Mouse (Mus musculus) liver (tissue): ENCODE measurements at regions not wholly inside any gene's neighbourhood (a gene's known extent, or its start where the extent isn't known, plus 50 kb on each side); places are given as distances from the start of the nearest gene placed in this dataset.

Source experiments
- DNase-seq: peaks from one replicate; pipeline ENCODE4 v3.0.0-alpha.2; 2020; ENCODE audit warnings: mixed read lengths

DNA sequence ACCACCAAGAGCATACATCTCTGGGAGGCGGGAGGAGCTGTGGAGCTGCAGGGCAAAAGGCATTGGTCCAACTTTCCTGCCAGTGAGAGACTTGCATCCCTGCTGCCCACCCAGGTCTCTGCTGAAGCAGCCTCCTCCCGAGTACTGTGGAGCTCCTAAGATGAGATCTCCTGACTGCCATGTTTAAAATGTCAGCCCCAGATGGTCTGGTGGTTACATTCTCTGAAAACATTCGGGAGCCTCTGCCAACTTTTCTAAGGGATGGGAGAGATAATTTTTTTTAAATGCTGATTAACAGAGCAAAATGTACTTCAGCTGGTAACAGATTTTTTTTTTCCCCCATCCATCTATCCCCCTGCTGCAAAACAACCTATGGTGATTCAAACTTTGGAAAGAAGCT lies 88.4 kb upstream of the Opcml start:
- DNase-seq: no peak

DNA sequence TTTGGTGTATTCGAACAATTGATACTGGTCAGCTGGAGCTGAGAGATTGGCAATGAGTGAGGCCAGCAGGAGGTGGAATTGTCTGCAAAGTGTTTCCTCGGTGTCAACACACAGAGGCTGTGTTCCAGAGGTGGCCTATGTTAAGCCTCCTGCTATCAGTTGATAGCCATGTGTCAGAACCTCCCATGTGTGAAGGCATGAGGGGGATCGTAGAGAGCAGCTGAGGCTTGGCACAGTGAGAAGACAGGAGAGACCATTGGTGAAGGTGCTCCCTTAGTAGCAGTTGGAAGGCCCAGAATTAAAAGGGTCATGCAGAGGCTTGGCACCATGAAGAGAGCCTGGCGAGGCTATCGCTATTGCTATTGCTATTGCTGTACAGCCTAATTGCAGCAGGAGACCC lies 86.6 kb upstream of the Opcml start:
- DNase-seq: no peak

DNA sequence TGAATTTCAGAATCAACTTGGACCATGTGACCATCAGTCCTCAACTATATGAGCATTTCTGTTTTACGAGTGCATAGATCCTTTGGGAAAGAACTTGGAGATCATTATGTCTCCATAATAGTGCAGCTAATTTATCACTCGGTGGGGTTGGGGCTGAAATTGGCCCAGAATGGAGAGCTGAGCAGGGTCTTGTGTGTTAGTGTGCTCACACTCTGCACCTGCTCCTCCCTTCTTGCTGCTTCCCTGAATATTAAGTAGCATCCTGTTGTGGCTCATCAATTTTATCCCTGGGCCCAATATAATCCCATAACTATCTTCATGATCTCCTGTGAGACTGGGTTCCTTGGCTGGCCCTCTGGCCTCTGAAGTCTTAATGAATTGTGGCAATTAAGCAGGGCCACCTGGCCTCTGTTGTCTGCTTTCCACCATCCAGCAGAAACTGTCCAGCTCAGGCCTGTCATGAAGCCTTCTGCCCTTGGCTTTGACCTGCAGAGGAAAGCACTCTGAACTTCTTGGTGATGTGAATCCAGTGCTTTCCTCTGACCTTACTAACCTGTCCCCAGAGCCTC lies 66.7 kb upstream of the Opcml start:
- DNase-seq: no peak

DNA sequence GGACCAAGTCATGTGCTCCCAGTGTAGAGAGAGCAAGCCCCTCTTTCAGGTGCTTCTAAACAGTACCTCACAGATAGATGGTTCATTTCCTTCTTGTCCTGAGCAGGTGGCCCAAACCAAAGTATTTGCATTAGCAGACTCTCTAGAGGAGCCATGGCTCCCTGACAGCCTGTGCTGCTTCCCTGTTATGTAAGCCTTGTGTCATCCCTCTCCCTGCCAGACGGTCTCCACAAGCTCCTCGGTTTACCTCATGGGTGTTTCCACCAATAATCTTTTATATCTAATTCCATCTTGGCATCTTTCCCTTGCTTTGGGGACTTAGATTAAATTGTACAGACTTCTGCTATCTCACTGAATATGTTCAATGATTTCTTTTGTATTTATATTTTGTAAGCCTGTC lies 66.0 kb upstream of the Opcml start:
- DNase-seq: no peak

DNA sequence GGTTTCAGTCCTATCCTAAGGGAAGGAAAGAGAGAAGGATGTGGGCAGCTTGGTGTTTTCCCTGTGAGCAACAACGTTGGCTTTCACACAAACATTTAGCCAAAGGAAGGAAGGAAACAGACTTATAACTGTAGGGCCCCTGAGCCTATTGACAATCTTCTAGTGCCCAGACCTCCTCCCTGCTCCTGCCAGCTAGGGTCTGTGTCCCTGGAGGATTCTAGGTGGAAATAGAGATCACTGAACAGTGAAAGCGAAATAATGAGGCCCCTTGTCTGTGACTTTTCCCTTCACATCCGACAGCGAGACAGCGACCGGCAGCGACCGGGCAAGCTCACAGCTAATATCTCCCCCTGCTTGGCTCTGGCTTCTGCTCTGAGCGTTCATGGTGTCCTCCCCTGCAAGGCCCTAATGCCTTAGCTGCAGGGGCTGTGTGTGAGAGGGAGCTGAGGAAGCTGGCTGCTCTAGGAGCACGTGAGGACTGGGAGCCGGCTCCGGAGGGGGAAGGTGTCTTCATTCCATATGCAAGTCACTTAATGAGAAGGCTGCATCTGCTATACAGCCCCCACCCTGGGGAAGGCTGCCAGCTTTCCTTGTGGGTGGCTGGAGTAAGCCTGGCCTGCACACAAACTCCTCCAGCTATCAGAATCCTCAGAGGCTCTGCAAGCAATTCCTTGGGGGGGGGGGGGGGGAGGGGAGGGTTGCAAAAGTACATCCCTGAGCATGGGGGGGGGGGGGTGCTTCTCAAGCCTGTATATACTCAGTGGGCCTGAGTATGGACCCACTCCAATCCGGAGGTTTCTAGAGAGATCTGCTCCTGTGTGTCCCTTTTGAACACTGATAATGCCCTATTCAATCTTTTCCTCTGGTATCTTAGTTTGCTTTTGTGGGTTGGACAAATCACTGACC lies 61.7 kb upstream of the Opcml start:
- DNase-seq: peak; percentile 9

DNA sequence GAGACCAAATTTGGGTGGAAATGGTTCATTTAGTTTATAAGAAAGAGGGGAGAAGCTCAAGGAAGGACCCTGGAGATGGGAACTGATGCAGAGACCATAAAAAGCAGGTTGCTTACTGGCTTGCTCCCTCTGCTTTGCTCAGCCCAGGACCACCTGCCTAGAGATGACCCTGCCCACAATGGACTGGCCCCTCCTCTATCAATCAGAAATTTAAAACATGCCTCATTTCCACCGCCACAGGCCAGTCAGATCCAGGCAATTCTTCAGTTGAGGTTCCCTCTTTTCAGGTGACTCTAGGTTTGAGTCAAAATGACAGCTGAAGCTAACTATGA lies 61.1 kb upstream of the Opcml start:
- DNase-seq: no peak

DNA sequence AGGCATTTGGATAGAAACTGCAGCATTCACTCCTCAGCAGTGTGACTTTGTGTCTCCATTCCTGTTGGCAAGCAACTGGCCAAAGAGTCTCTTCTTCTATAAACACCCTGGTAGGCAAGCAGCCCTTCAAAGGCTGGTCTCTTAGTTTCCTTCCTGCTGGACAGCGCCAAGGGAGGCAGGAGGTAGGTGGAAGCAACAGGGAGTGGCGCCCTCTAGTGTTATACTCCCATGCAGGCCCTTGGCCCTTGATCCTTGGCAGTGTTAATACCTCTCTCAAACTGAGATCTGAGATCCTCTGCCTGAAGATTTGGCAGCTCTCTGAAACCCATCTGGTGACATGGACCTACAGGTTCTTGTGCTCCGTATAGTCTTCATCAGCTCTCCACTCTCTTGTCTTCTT lies 51.3 kb upstream of the Opcml start:
- peak; percentile 31 for DNase-seq
